Mouse (Mus musculus): ENCODE data around the gene Iscu.
"Not testable (repeated sequence)": the region's sequence is repeated elsewhere in the genome, so short reads cannot be mapped to it uniquely, and the experiment has no call there.

Gene Iscu

GRCm38 (mm10) chr5:113755347-113756030, 17.1 kb upstream of the Iscu start:
- no peak for DNase-seq (ENCODE audit: low spot score in 2 of 2)

DNA sequence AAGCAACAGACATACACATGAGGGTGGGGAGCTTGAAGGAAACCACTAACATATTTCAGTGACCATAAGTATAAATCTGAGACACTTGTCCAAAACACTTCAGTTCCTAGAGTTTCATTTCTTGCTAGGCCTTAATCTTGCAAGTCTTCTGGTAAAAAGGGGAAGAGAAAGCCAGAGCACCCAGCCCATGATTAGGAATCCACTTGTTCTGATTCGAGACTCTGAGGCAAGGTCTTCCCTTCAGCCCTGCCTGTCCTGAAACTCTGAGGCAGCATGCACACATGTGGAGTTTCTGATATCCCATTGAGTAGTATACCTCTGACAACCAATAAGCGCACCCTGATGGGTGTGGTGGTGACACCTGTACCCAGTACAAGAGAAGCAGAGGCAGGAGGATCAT, 11.0 kb upstream of the Iscu start:
- no peak for DNase-seq (ENCODE audit: low spot score in 2 of 2)

DNA sequence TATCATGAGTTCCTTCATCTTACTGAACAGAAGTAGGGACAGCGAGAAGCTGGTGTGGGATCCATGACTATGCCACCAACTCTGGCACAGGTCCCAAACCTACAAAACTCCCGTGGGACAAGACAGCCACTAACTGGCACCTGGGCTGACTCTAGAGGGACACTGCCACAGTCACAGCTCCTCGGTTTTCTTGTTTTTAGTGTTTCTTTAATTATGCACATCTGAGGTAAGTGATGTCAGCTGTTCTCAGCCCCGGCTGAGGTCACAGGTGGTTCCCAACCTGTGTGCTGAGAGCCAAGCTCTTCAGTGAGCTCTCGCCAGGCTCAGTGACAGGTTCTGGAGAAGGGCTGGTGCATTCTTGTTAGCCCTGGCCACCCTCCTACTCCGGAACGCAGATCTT, 8.1 kb upstream of the Iscu start:
- DNase-seq (ENCODE audit: low spot score in 2 of 2), result no peak

DNA sequence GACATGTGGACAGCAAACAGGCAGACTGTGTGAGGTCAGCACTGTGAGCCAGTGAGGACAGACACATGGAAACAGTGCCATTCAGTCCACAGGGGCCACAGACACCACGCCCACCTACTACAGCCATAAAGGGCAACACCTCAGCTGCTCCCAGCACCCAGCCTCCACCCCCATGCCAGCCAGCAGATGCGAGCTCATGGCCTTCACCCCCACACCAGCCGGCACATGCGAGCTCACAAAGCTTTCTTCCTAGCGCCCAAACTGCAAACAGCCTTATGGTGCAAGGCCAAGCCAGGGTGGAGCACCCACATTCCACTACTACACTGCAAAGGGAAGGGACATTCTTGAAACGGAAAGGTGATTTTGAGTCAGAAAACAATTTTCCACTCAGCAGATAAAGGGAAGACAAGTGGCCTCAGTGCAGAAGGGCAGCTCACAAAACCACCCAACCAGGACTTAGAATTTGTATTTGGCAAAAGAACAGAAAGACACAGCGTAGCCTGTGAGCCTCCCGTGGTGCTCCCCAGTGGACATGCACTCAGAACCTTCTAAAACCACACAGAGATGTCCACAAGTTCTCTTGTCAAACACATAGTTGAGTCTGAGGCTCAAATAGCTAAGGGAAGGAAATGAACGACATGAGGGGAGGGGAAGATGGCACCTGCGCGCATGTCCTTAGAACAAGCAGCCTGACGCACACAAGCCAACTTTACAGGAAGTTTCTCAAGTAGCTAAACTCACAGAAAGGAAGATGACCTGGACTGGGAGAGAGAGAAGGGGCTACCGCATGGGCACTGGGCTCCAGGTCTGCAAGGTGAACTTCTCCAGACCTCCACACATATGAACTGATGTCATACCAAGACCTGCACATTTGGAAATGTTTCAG, 6.7 kb upstream of the Iscu start:
- DNase-seq (ENCODE audit: low spot score in 2 of 2), result peak in 1 of 2 experiments; percentile 37

DNA sequence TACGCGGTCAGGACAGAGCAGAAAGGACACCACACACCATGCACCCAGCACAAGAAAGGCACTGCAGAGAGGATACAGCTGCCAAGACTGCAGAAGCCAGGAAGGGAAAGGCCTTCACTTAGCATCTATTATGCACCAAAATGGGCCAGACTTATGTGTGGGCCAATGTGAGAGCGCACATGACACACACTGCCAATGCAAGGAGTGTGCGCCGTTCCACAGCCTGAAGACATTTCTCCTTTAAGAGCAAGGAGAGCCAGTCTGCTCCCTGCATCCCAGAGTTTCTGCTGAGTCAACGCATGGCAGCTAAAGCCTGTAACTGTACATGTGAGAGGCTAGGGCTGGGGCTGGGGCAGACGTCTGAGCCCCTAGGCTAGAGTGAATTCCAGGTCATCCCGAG, 3.7 kb upstream of the Iscu start:
- DNase-seq (ENCODE audit: low spot score in 2 of 2), result no peak

GRCm38 (mm10) chr5:113771213-113772162, 1.1 kb upstream of the Iscu start:
- peak; percentile 92 for DNase-seq (ENCODE audit: low spot score in 2 of 2)

DNA sequence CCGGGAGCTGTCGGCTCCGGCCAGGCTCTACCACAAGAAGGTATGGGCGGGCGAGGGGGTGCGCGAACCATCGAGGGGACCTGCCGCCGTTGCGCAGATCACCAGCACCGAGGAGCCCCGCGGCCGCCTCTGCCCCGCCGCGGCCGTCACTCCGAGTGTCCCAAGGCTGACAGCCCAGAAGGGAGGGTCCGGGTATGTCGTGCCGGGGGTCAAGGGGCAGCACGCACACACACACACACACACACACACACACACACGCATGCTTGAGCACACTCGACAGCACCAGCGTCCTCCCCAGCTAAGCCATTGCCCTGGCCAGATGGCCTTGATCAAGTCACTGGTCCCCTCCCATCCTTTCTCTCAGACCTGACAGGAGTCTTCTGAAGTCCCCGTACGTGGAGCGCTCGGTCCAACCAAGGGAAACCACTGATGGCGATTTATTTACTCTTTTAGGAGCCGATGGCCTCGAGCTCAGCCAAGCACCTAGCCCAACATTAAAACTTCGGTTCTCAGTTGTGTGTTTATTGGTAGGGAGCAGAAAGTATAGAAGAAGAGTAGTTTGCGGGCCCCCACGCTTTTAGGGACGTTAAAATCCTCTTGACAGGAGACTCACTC, 464 bp downstream of the Iscu start:
- DNase-seq (ENCODE audit: low spot score in 2 of 2), result no peak

DNA sequence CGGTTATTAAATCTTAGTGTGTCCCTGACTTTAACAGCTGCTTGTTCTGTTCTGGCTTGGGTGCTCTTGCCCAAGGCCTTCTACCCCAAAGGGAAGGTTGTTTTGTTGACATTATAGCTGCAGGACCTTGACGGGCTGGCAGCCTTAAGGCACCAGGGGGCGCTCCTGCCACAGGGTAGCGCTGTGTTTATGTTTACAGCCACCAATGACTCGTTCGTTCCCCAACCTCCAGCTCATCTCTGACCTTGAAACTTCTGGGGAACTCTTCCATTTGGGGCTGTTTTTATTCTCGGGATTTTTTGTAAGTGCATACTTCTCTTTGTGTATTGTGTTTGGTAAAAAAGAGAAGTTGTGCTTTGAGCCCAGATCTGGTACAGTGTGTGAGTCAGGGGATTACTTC, 1.1 kb downstream of the Iscu start:
- peak; percentile 91 for DNase-seq (ENCODE audit: low spot score in 2 of 2)

- DNase-seq (ENCODE audit: low spot score in 2 of 2), result no peak
These were observed 3.0 kb downstream of the Iscu start for GRCm38 (mm10) chr5:113775585-113775984.

GRCm38 (mm10) chr5:113776128-113776895, 3.8 kb downstream of the Iscu start:
- no peak for DNase-seq (ENCODE audit: low spot score in 2 of 2)

DNA sequence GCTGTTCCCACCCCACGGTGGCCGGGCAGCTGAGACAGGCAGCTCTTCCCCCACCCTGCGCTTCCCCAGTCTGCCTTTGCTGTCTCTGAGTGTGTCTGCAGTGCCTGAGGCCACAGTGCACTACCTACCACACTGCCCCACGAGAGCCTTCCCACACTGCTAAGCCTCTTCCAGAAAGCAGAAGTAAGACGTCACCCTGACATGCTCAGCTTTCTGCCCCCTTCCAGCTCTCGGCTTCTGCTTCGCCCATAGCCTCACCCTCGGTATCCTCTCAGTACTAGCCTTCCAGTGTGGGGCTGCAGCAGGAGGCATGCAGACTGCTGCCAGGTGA, 4.3 kb downstream of the Iscu start:
- DNase-seq (ENCODE audit: low spot score in 2 of 2), result no peak

DNA sequence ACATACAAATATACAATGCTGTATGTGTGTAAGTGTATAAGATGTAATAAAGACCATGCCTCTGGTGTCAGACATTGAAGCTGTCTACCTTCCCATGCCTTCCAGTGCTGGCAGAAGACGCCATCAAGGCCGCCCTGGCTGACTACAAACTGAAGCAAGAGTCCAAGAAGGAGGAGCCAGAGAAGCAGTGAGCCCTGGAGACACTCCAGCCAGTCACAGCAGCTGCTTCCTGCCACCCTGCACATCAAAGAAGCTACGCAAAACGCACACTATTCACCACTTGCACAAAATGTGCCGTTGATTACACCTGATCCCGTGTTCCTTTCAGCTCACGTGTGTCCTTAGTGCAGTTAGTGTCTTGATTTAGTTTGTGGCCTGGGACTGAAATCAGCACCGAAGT, 5.2 kb downstream of the Iscu start:
- not testable (repeated sequence) for DNase-seq (ENCODE audit: low spot score in 2 of 2)

- DNase-seq (ENCODE audit: low spot score in 2 of 2), result no peak
These were observed 7.0 kb downstream of the Iscu start for GRCm38 (mm10) chr5:113779569-113779968.

DNA sequence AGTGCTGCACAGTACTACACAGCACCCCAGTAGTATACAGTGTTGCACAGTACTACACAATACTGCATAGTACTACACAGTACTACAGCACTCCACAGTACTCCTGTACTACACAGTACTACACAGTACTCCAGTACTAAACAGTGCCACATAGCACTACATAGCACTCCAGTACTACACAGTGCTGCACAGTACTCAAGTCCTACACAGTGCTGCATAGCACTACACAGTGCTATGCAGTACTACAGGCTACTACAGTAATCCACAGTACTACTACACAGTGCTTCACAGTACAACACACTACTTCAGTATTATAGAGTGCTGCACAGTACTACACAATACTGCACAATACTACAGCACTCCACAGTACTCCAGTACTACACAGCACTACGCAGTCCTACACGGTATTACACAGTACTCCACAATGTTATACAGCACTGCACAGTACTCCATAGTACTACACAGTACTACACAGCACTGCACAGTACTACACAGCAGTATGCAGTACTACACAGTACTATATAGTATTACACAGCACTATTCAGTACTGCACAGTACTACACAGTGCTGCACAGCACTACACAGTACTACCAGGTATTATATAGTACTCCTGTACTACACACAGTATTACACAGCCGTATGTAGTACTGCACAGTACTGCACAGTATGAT, 7.7 kb downstream of the Iscu start:
- no peak for DNase-seq (ENCODE audit: low spot score in 2 of 2)

DNA sequence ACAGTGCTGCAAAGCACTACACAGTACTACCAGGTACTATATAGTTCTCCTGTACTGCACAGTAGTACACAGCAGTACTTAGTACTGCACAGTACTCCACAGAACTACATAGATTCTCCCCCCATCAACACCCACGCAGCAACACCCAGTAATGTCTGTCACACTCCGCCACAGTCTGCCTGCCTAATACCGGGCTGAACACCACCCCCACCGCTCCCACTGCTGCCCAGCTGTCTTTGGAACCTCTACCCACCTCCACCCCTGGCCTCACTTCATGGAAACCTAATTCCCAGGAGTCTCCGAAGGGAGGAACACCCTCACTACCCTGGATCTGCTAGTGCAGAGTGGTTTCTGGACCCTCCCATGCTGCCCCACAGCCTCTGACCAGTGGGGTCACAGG, 8.2 kb downstream of the Iscu start:
- DNase-seq (ENCODE audit: low spot score in 2 of 2), result peak in 1 of 2 experiments; percentile 41

DNA sequence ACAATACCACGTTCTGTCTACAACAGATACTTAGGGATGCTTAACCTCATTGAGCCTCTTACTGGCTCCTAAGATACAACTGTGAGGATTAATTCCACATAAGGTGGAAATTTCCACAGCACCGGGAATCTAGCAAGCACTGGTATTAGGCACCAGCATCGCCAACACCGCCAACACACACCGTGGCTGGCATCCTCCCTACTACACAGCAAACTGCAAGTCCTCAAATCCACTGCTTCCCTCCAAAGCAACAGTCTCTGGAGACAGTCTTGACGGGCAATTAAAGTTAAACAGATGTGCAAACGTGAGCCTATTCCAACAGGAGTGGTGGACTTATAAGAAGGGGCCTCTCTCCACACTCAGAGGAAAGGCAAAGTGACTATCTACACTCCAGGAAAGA, 8.7 kb downstream of the Iscu start:
- peak in 1 of 2 experiments; percentile 43 for DNase-seq (ENCODE audit: low spot score in 2 of 2)

- DNase-seq (ENCODE audit: low spot score in 2 of 2), result no peak
These were observed 9.3 kb downstream of the Iscu start for GRCm38 (mm10) chr5:113781875-113782274.

DNA sequence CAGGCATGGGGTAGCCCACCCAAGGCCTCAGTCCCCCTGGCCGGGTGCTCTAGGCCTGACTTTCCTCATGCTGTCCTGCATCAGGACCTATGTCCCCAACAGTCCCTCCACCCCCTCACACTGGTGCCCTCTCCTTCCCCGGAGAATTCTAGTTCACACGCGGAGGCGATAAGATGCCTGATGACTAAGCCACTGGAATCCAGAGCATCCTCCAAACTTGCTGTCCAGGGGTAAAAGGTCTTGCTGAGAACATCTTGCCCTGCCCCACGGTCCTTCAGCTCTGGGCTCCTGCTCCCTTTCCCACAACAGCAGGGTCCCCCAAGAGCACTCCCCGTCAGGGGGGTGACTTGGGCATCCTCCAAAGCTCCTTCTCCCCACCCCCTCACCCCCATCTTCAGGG, 10.1 kb downstream of the Iscu start:
- DNase-seq (ENCODE audit: low spot score in 2 of 2), result no peak

DNA sequence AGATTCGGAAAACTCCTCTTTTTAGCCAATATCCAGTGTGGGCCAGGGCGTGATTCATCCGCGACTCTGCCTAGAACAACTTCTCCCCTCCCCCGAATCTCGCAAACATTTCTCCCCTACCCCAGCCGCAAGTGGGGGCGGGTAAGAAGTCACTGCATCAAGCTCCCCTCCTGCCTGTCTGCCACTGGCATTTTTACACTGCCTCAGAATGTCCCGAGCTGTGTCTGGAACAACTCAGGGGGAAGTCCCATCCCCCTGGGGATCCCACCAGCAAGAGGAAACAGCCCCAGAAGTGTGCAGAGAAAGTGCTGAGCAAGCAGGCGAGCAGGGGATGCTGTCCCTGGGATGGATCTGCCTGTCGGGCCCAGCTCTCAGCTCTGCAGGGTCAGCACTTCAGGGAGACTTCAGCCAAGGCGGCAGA, 11.0 kb downstream of the Iscu start:
- DNase-seq (ENCODE audit: low spot score in 2 of 2), result peak; percentile 52 to 59

DNA sequence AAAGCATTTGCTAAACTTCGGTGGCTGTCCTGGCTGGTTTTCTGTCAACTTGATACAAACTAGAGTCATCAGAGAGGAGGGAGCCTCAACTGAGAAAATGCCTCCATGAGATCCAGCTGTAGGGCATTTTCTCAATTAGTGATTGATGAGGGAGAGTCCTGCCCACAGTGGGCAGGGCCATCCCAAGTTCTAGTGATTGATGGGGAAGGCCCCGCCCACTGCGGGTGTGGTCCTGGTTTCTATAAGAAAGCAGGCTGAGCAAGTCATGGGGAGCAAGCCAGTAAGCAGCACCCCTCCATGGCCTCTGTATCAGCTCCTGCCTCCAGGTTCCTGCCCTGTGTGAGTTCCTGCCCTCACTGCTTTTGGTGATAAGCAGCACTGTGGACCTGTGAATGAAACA, 11.6 kb downstream of the Iscu start:
- DNase-seq (ENCODE audit: low spot score in 2 of 2), result not testable (repeated sequence)
